Mouse (Mus musculus): Measurements from ENCODE around the gene Rab20. TPM values are rescaled to one million over a fixed set of nuclear protein-coding genes. Genes with fewer than 3 reads are reported as not detected.
A peak's percentile ranks its signal among the peaks of the same experiment; 100 is the strongest.

Gene Rab20
- total RNA-seq, 2 experiments from 2014 or later, result 0.71 to 0.94 TPM

DNA sequence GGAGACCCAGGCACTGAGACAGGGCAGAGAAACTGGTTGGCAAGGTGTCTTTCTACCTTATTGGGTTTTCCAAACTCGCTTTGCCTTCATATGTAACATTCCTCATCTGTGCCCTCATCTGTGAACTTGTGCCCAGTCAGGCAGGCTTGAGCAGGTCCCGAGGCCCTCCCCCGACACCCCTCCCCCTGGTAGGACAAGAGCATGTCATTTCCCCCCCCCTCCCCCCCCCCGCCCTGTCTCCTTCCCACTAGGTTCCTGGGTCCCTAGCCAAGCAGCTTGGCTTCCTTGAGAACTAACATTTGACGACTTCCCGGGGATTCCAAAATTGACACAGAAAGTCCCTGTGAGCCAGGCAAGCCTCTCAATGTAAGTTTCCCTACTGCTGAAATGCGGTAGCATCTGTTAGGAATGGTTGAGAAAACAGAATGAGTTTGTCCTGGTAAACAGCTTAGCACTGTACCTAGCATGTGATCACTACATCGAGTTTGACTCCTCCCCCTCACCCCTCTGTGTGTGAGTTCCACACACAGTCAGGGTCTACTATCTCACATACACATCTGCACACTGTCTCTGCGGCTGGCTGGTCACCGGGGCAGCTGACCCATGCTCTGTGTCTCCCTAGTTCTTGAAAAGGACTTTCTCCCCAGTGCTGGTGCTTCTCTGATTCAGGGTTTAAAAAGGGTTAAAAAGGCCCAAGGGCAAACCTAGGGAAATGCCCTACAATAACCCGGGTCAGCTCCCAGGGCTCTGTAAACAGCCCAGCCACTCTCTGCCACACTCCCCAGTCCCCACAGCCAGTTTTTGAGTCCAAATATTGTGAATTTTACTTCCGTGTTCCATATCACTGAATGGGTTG, 20.3 kb downstream of the Rab20 start:
- DNase-seq (ENCODE audit: low spot score in 2 of 2), result no peak

DNA sequence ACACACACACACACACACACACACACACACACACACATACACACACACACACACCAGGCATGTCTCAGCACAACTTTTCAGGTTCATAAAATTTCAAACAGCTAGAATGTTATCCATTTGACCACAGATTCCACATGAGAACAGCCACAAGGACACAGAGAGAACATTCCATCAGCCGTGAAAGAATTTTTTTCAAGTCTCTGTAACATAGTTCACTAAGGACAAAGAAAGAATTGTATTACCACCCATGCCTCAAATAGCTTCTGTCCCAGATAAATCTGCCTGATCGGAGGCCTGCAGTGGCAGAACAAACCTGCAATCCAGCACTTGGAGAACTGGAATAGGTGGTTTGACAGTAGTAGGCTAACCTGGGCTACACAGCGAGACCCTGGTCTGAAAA, 21.2 kb downstream of the Rab20 start:
- DNase-seq (ENCODE audit: low spot score in 2 of 2), result no peak

DNA sequence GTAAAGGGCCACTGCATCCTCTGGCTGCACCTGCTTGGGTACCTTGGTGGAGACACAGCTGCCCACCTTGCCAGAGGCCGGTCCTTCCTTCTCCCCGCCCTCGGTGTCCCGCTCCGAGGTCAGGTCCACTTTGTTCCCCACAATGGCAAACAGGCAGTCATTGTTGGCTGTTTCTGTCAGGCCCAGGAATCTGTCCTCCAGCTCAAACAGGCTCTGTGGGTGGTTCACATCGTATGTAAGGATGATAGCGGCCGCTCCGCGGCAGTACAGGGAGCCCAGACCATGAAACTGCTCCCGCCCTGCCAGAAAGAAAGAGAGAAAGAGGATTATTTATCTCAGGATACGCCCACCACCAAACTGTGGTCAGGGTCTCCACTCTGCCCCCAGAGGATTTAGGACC, 24.3 kb downstream of the Rab20 start:
- DNase-seq (ENCODE audit: low spot score in 2 of 2), result no peak

DNA sequence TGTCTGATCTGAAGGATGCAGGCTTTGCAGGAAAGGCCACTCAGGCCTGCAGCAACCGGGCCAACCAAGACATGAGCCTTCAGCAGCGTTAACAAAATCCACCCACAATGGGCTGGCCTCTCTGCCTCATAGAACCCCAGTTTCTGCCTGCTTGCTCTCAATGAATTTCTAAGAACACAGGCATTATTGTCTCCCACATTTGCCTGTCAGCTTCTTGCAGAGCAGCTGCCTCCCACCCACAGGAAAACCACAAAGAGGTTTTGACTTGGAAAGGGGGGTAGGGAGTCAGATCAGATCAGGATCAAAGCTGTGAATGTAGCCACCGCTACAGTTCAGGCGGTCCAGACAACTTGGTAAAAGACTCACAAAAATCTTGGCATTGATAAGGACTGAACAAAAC, 25.5 kb downstream of the Rab20 start:
- no peak for DNase-seq (ENCODE audit: low spot score in 2 of 2)

DNA sequence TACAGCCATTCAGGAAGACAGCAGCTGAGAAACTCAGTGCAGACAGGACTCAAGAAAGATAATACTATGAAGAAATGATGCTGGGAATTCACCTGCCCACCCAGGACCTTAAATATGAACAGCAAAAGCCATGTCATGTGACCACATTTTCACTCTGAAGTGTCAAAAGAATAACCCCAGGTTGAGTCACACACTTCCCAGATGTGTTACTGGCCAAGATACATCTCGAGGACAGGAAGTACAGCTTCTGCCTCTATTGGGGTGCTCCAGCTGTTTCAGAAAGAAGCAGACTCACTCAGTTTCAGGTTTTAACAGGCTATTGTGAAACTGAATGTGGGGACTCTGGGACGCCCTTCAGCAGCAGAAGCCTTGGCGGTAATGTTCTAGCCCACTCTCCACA, 26.0 kb downstream of the Rab20 start:
- no peak for DNase-seq (ENCODE audit: low spot score in 2 of 2)

DNA sequence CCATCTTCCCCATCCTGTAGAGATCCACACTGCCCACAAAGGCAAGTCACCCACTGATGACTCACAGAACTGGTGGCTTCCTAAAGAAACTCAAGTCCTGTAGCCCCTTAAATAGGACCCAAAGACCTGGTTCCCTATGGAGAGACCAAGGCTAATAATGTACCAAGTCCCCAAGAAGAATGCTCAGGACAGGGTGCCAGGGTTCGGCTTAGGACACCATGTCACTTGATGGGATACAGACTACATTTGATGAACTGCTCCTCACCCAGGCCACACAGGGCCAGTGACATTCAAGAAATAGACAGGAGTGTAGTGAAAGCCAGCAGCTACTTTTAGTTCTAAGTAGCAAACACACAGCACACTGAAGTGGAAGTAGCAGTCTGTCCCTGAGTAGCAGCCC, 26.4 kb downstream of the Rab20 start:
- no peak for DNase-seq (ENCODE audit: low spot score in 2 of 2)

DNA sequence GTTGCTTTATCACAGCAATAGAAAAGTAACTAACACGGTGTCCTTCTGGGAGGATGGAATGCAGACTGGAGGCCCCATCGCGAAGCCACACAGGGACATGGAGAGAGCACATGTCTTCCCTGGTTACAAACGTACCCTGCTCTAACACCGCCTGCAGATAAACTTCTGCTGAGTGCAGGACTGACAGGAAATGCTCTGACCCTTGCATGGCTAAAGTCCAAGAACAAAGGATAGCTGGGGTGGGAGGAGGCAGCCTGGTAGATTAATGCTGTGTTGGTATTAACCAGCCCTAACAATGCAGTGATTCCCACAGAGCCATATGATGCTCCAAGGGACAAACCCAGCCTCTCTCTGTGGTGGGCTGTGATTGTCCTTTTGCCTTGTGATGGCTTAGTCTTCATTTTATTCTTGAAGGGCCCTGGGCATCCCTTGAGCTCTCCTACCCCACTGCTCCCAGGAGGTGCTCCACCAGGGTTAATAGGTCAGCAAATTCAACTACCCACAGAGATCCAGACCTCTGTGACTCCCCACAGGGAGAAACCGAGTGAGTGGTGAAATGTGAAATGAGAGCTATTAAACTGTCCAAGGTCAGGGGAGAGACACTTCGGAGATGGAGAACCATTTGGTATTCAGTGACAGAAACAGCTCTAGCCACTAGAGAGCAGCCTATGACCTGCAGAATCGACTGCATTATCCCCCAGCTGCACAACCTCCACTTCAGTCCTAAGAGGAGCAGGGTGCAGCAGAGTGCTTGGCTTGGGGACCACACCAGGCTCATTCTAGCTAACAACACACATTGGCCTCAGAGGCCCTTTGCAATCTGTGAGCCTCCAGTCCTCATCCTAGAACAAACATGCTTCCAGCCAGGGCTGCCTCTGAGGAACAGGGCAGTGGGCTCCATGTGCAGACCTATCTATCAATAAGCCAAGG, 28.1 kb downstream of the Rab20 start:
- peak; percentile 37 to 52 for DNase-seq (ENCODE audit: low spot score in 2 of 2)

DNA sequence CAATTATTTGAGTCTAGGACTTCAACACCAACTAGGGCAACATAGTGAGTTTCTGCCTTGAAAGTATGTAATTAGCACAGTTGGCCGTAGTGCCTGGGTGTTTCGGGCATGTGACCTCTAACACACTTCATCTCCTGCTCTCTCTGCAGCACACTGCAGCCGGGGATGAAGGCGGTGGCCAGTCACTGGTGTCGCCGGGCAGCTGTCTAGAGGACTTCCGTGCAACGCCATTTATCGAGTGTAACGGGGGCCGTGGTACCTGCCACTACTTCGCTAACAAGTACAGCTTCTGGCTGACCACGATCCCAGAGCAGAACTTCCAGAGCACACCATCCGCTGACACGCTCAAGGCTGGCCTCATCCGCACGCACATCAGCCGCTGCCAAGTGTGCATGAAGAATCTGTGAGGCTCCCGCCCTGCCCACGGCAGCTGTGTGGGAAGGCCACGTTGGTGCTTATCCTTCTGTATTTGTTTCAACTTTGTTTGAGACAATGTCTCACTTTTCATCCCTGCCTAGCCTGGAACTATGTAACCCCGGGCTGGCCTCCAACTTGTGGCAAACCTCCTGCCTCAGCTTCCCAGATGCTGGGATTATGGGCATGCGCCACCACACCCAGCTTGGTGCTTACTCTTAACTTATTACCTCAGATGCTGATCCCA, 30.5 kb downstream of the Rab20 start:
- no peak for DNase-seq (ENCODE audit: low spot score in 2 of 2)

DNA sequence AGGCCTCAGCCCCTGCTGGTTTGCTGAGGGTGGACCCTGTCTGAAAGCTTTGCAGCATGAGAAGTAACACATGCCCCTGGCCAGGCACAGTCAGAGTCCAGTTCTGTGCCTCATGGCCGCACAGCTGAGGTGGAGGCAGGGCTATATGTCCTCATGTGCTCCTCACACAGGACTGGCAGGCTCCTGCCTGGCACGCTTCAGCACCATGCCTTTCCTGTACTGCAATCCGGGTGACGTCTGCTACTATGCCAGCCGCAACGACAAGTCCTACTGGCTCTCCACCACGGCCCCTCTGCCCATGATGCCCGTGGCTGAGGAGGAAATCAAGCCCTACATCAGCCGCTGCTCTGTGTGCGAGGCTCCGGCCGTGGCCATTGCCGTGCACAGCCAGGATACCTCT, 32.7 kb downstream of the Rab20 start:
- DNase-seq (ENCODE audit: low spot score in 2 of 2), result no peak

DNA sequence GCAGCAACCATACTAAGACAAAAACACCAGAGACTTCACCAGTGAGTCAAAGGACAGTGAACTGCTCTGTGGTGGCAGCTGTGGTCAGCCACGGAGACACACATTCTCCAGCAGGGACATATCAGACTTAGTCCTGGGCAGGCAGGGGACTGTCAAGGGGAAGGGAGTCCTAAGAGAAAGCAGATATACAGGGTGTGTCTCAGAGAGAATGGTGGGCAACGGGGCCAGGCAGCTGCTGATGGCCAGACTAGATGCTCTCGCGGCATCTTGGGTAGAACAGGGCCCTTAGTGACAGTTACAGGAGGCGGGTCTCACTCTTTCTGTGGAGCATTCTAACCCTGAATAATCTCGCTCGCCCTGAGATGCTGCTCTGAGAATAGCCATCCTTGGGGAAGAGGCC, 34.3 kb downstream of the Rab20 start:
- DNase-seq (ENCODE audit: low spot score in 2 of 2), result no peak

DNA sequence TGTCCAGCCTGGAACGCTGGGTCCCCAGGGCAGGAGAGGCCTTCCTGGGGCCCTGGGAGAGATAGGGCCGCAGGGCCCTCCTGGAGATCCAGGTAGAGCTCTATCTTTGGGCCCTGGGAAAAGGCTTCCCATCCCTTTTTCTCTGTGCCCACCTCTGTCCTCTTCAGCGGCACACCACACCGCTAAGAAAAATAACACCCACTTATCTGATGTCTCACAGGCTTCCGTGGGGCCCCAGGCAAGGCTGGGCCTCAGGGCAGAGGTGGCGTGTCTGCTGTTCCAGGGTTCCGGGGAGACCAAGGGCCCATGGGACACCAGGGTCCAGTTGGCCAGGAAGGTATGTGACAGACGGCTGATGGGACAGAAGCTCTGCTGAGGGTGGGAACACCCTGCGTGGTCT, 34.9 kb downstream of the Rab20 start:
- no peak for DNase-seq (ENCODE audit: low spot score in 2 of 2)

- no peak for DNase-seq (ENCODE audit: low spot score in 2 of 2)
Measured at GRCm38 (mm10) chr8:11441291-11441690, 37.2 kb downstream of the Rab20 start.

DNA sequence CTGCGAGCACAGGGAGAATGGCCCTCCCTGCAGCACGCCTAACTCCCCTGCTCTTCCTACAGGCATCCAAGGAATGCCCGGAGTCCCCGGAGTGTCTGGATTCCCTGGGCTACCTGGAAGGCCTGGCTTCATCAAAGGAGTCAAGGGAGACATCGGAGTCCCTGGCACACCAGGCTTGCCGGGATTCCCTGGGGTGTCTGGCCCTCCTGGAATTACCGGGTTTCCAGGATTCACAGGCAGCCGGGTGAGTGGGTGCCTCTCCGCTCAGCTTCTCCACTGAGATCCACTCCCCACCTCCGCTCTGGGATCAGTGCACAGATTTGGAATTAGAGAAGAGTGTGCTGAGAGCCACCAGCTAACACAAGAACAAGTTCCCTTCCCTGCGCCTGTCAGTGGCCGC, 40.6 kb downstream of the Rab20 start:
- no peak for DNase-seq (ENCODE audit: low spot score in 2 of 2)

GRCm38 (mm10) chr8:11430688-11431087, 47.8 kb downstream of the Rab20 start:
- DNase-seq (ENCODE audit: low spot score in 2 of 2), result no peak

GRCm38 (mm10) chr8:11423091-11423490, 55.4 kb downstream of the Rab20 start:
- DNase-seq (ENCODE audit: low spot score in 2 of 2), result no peak

GRCm38 (mm10) chr8:11421968-11422367, 56.5 kb downstream of the Rab20 start:
- no peak for DNase-seq (ENCODE audit: low spot score in 2 of 2)

GRCm38 (mm10) chr8:11421105-11421504, 57.4 kb downstream of the Rab20 start:
- DNase-seq (ENCODE audit: low spot score in 2 of 2), result peak; percentile 58 to 70

DNA sequence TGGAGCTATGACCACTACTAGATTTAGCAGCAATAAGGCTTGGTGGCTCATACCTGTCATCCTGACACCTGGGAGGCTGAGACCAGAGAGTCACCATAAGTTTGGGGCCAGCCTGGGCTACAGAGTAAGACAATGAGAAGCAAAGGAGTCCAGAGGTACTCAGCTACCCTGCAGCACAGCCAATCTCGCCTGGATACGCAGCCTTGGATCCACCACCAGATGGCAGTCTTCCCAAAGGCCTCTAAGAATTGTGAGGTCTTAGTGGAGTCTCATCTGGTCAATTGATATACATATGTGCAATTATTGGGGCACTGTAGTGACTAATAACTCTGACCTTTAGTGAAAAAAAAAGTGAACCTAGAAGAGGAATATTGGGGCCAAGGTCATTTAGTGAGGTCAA, 58.9 kb downstream of the Rab20 start:
- DNase-seq (ENCODE audit: low spot score in 2 of 2), result peak; percentile 67 to 70

DNA sequence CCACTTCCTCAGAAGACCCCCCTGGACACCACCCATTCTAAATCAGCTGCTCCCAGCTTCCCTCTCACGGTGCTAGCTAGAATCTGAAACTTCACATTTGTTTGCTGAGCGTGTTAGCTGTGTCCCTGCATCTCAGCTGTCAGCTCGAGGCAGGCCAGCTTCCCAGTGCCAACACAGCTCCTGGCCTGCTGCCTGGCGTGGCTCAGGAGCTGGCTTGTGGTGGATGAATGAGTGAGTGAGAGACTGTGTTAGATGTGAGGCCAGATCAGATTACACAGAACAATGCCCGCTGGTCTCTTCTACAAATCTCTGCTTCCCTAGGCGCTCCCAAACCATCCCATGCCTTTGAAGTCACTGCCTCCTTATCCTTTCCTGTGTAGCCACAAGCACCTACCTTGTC, 59.3 kb downstream of the Rab20 start:
- peak; percentile 84 to 89 for DNase-seq (ENCODE audit: low spot score in 2 of 2)

- DNase-seq (ENCODE audit: low spot score in 2 of 2), result peak in 1 of 2 experiments; percentile 56
Measured at GRCm38 (mm10) chr8:11417762-11418161, 60.7 kb downstream of the Rab20 start.

DNA sequence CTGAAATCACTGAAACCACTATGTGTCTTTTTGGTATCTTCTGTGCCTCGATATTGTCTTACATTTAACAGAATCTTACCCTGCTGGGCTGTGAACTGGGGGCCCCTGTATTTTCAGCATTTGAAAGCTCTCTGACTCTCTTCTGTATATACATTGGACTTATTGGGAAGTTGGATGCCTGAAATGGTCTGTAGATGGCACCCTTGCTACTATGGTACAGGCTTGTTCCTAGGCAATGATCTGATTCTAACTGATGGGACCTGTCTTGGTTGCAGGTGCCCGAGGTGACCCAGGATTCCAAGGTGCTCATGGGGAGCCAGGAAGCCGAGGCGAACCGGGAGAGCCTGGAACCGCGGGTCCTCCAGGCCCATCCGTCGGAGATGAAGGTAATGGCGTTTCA, 63.4 kb downstream of the Rab20 start:
- DNase-seq (ENCODE audit: low spot score in 2 of 2), result no peak

GRCm38 (mm10) chr8:11414304-11414703, 64.2 kb downstream of the Rab20 start:
- DNase-seq (ENCODE audit: low spot score in 2 of 2), result peak in 1 of 2 experiments; percentile 47
